Mouse (Mus musculus) CD8-positive naive resting alpha-beta T cell, adult 2 months (primary cell): ENCODE measurements around the gene Olfr702.

Source experiments
- DNase-seq, 2 experiments: peaks; one replicate each; pipeline ENCODE4 v3.0.0; 2022; ENCODE audit warnings: low read depth in 2 of 2, low spot score in 2 of 2

Gene Olfr702

GRCm38 (mm10) chr7:106833793-106834192, at the start of gene Olfr702:
Gene Olfr702 (minus strand): TSS chr7:106833893.
- no peak for DNase-seq

- no peak for DNase-seq
Measured at GRCm38 (mm10) chr7:106876791-106877190, 43.1 kb upstream of the Olfr702 start, which contains the start of gene Olfr705. Gene Olfr705 (minus strand): TSS chr7:106876891.

- no peak for DNase-seq
Measured at GRCm38 (mm10) chr7:106862885-106863284, 29.2 kb upstream of the Olfr702 start, which contains the start of gene Olfr704. Gene Olfr704 (plus strand): TSS chr7:106863185.

- DNase-seq = no peak
Measured at GRCm38 (mm10) chr7:106843060-106843459, 9.4 kb upstream of the Olfr702 start, which contains the start of gene Olfr703. Gene Olfr703 (plus strand): TSS chr7:106843360.

- DNase-seq = no peak
Measured at GRCm38 (mm10) chr7:106818414-106818813, 15.3 kb downstream of the Olfr702 start.

- peak; percentile 3 to 20 for DNase-seq
Measured at GRCm38 (mm10) chr7:106815775-106816174, 17.9 kb downstream of the Olfr702 start.

- DNase-seq = no peak
Measured at GRCm38 (mm10) chr7:106813829-106814228, 19.9 kb downstream of the Olfr702 start, which contains the start of gene Olfr701. Gene Olfr701 (plus strand): TSS chr7:106814129.

- no peak for DNase-seq
Measured at GRCm38 (mm10) chr7:106808734-106809133, 25.0 kb downstream of the Olfr702 start, which contains the start of gene Olfr700. Gene Olfr700 (minus strand): TSS chr7:106808834.

- peak; percentile 4 to 14 for DNase-seq
Measured at GRCm38 (mm10) chr7:106793098-106793497, 40.6 kb downstream of the Olfr702 start, which contains the start of gene Olfr699. Gene Olfr699 (minus strand): TSS chr7:106793198.

GRCm38 (mm10) chr7:106788330-106788729, 45.4 kb downstream of the Olfr702 start:
- DNase-seq = no peak
